Mouse (Mus musculus) urinary bladder, adult 2 months (tissue): Measurements from ENCODE around the gene Fubp3. TPM values are rescaled to one million over a fixed set of nuclear protein-coding genes. Genes with fewer than 3 reads are reported as not detected.
"Not testable (repeated sequence)": the region's sequence is repeated elsewhere in the genome, so short reads cannot be mapped to it uniquely, and the experiment has no call there.

Experiments
- DNase-seq: peaks from one replicate; pipeline ENCODE4 v3.0.0; 2022; ENCODE audit warnings: low spot score
- polyA plus RNA-seq: library from polyadenylated mRNA; depleted of rRNA; stranded (reverse); fragments of >200 nt; gene quantifications from 2 replicates; pipeline ENCODE4 v1.2.3, GENCODE M21; 2012; rRNA removed

The Fubp3 gene
- 23.9 and 32.4 TPM in 2 replicates for polyA plus RNA-seq

DNA sequence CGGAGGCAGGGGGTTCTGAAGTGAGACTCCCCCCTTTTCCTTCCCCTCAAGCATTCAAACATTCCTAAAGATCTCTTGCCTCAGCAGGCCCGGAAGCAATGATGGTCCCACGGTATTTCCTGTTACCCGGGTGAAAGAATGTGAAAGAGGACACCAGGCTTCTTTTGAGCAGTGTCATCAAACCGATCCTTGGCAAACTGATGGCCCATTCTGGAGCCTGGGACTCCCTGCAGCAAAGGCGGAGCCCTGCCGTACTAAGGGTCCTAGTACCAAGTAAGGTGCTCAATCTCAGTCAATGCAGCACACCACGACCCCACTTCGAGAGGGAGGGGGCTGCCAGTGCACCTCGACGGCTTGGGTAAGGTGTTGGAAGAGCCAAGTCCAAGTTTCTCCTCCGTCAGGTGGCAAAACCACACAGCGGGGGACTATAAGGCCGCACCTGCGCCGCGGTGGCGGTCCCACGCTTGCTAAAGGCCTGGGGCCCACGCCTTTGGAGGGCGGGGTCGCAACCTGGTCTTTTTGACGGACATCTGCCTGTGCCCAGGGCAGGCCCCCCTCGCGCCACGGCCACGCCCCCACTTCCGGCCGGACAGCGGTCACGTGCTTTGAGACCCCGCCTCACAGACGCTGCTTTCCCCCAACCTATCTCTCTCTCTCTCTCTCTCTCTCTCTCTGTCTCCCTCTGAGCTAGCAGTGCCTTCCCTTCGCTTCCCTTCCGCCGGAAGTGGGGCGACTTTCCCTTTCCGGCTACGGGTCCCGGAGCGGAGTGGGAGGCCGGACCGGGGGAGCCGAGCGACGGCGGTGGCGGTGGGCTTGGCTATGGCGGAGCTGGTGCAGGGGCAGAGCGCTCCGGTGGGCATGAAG, at the start of gene Fubp3:
TSS of gene Fubp3 (plus strand) at position 601 of the 864 bp plus-strand sequence.
- peak; percentile 83 for DNase-seq

DNA sequence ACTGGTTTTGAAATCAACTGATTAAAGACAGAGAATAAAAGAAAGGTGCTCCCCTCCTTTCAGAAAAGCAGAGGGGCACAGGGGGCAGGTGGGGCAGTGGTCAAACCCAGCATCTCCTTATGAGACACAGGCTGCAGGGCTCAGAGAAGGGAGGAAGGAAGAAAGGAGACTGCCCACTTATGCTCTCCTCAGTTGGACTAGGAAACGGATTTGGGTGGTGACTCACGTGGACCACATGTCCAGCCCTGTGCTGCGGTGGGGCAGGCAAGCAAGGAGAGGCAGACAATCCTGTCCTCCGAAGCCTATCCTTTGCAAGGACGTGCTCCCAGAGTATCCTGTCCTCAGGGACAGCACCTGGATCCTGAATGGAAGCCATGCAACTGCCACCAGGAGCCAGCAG, 47.8 kb upstream of the Fubp3 start:
- DNase-seq: no peak

DNA sequence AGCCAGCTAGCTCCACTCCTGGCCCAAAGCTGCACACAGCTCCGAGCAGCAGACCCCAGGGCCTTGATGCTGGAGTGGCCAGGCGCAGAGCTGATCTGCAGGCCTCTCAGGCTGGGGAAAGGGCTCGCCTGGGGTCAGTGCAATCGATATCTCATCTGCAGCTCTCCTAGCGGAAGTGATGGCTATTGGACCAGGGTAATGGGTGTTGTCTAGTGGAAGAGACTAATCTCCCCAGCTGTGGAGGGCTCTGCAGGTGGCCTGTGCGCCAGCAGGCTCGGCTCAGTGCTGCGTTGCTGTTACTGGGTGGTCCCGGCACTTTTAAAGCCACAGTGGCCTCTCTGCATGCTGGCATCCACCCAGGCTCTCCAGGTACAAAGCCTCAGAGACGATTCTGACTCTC, 46.7 kb upstream of the Fubp3 start:
- no peak for DNase-seq

DNA sequence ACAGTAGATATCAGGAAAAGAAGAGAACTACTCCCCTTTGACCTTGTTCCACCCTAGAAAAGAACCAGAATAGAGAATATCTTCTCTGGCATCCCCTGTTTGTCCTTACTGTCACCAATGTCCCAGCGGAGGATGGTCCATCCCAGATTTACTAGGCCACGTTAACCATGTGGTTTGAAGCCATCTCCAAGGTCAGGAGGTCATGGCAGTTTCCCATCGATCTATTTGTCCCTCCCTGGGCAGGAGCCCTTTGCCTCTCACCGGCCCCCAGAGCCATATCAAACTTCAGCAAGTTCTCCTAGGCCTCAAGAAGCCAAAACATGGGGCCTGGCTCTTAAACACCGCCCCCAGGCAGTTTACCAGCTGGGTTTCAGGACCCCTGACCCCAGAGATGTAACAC, 42.2 kb upstream of the Fubp3 start:
- no peak for DNase-seq

DNA sequence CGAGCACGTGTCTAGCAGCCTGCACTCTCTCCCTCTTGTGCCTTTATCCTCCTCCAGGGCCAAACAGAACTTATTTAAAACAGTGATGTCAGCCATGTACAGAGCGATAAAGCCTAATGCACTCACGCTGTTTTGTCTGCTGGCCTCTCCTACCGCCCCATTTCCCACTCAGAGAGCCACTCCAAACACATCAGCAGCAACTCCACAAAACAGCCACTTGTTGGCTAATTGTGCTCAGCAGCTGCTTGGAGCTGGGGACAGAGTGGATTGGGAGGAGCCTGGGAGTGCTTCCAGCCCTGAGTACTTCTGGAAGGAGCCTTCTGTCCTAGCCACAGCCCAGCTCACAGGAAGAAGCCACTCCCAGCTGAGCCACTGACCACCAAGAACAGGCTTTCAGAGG, 35.4 kb upstream of the Fubp3 start:
- no peak for DNase-seq

DNA sequence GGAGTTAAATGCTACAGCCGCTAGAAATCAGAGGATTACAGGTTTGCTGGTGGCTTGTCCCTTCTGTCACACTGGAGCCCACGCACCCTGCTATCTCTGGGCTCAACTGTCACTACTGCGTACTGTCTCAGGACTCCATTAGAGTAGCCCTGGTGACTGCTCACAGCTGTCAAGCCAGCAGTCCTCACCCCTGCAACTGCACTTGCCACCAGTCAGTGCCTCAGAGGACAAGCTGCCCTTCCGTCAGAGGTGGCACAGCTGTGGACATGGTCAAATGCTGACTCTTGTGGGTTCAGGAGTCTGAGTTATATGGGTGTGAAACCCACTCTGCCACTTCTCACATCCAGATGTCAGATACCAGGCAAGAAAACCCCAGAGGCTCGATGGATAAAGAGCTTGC, 33.7 kb upstream of the Fubp3 start:
- no peak for DNase-seq

DNA sequence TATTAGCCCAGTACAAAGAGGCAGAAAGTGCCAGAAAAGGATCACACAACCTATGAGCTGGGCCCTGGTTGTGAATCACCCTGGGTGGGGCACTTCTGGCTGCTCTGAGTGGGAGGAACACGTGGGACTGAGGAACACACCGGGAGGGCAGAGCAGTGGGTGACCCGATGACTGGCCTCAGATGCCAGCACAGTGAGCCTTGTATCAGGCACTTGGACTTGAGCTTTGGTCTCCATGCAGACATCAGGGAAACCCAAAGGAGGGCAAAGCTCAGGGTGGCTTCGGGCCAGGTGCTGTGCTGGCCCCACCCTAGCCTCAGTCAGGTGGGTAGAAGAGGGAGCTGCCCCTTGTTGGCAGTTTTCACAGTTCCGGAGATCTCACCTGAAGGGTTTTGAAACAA, 30.9 kb upstream of the Fubp3 start:
- DNase-seq: no peak

DNA sequence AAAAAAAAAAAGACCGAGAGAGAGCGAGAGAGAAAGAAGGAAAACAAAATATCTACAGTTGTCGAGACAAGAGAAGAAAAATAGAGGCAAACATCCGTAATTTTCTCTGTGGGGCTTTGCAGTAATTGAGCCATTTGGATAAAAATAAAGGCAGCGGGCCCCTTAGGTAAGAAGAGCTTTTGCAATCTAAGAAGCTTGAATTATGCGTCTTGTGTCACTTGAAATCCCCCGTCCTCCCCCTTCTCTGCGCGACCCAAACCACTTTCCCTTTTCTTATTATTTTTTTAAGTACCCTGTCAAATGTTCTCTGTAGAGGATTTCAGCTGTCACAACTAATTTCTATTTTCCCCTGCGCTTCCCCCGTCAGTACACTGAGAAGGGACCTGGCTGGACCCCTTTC, 24.7 kb upstream of the Fubp3 start:
- no peak for DNase-seq

DNA sequence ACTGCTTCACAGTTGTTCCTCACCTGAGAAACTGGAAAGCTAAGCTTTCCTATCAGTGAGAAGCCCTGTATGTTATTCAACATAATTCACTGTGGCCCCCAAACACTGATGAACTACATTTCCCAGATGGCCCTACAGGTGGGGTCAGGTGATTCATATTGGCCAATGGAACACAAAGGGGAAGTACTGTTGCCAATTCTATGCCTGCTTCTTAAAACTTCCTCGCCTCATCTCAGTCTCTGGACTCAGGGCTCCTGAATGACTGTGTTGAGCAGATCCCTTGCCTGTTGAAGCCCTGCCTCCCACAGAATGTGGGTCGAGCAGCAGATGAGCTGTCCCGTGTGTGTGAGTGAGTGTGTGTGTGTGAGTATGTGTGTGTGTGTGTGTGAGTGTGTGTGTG, 21.9 kb upstream of the Fubp3 start:
- DNase-seq: no peak

DNA sequence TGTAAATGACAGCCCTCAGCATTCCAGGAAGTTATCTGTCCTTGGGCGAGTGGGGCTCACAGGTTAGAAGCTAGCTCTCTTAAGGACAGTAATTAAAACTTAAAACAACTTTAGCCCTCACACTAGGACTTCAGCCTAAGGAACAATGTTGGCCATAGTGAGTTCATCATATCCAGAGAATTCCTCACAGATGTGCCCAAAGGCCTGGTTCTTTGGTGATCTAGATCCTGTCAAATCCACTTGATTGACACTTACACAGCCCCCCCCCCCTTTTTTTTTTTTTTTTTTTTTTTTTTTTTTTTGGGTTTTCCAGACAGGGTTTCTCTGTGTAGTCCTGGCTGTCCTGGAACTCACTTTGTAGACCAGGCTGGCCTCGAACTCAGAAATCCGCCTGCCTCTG, 21.1 kb upstream of the Fubp3 start:
- not testable (repeated sequence) for DNase-seq

DNA sequence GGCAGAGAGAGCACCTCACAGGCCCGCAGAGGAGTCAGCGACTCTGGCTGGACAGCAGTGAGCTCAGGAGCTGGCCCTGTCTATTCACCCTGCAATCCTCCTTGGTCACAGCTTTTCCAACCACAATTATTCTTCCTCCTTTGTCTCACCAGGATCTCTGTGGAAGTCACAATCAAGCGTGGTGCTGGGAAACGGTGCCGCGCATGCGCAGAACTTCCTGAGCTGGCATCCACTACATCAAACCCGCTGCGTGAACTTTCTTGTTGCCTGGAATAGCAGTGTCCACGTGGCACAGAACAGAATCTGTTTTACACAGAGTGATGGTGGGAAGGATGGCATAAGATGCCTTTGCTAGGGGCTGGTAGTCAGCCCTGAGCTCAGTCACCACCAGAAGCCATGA, 20.5 kb upstream of the Fubp3 start:
- DNase-seq: no peak

DNA sequence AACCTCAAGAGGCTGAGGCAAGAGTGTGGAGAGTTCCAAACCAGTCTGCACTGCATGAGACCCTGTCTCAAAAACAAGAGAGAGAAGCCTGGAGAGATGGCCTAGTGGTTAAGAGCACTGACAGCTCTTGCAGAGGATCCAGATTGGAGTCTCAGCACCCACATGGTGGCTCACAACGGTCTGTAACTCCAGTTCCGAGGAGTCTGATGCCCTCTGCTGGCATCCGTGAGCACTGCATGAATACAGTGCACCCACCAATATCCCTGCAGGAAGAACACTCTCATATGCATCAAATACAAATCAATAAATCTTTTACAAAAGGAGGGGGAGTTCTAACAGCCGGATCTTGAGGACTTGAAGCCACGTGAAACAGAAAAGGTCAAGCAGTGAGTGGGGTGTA, 17.8 kb upstream of the Fubp3 start:
- DNase-seq: no peak

DNA sequence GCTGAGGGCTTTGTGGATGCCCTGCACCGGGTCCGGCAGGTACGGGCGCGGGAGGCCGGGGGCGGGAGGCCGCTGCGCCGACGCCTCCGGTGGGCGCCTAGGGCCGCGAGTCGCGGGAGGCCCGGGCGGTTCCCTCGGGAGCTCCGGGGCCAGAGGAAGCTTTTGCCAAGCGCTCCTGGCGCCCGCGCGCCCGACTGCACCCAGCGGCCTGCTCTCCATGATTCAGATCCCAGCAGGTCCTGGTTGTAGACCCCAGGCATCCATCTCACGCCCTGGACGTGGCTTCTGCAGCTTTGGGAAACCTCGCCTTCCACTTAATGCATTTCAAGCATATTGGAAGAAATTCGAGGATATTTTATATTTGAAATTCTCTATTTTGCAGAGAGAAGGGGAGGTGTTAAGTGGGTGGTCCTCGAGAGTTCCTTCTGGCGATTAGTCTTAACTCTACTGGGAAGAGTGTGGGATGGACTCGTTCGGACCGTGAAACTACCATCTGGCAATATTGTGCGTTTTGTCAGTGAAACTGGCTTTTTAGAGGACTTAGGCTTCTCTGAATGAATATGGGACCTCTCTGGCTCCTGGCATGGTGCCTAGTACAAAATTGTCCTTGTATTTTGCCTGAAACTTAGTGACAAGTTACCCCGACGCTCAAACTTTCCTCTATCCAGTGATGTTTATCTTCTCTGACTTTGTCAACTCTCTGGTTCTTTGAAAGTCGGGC, 624 bp downstream of the Fubp3 start:
- DNase-seq: no peak

DNA sequence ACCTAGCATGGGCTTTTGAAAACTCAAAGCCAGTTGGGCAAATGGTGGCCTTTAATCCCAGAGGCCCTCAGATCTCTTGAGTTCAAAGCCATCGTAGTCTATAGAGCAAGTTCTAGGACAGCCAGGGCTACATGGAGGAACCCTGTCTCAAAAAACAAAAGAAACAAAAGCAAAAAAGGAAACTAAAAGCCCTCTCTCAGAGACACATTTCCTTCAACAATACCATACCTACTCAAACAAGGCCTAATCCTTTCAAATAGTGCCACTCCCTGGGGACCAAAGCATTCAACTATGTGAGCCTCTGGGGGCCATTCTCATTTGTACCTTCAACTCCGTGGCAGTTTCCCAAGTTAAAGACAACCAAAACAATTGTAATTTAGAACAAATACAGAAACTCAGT, 9.2 kb downstream of the Fubp3 start:
- no peak for DNase-seq

DNA sequence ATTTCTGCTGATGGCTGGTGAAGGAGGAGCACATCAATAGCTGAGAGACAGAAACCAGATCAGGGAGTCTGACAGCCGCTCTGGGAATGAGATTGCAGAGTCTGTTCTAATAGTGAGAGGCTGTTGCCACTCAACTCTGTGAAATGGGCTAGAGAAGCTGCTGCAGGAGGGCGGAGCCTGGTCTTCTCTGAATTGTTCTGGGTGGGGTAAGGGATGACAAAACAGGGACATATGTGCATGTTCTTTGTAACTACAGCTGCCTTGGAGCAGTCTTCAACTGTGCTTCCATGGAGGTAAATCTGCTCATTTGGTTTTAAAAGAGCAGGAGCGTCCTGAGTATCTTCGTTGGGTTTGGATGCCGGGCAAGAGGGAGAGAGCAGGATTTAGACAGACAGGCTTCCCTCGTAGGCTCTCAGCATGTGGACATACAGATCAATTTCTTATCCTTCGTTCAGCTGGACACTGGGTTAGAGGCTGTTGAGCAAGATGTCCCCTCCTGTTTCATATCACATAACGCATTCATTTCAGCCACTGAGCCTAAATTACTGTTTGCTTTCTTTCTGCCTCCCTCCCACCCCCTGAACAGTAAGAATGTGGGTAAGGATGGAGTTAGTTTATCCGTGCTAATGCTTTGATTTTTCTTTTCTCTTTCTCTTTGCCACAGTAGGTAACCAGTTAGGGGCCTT, 19.5 kb downstream of the Fubp3 start:
- no peak for DNase-seq

DNA sequence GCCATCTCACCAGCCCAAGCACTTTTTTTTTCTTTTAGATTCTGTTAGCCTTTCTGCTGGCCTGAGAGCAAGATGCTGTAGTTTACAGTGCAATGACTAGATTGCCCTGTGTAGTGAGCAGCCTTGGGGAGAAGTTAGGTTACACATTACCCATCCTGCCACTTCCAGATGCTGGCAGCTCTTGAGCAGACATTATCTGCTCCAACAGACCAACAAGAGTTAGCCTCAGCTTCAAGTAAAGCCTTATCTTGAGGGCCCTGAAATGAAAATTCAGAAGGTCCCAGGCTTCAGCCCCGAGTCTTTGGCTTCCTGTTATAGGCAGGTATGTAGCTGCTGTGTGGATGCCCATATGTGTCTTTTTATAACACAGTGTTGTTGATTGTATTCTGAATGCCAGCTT, 35.1 kb downstream of the Fubp3 start:
- DNase-seq: no peak

DNA sequence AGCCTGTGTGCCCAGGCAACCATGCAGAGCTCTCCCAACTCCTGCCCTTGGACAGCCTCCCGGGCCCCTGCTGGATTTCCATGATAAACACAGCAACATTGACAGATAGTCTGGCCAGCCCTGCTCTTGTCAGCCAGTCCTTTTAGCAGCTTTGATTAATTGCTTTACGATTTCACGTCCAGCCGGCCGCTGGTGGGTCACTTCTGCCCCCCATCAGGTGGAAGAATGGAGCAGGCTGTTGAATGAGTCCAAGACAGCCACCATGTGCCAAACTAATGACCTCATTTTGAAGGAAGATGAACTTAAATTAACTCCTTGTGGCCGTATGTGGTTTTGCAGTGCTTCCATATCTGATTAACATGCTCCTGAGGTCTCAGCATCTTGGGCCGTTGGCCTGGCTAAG, 37.4 kb downstream of the Fubp3 start:
- no peak for DNase-seq

DNA sequence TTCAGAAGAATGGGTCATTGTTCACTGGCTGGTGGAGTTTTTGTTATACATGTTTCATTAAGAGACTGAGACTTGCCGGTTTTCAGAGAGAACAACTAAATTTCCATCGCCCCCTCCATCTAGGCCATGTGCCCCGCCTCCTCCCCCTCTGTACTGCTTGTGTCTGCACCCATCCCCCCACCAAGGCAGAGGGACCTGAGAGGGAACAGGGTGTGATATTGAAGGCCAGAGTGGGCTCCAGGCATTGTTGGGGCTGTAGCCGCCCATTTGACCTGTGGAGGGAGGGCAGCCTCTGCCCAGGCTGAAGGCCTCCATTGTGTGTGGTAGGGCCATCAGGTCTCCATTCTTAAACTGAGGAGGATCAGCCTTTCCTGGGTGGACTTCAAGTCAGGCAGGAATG, 38.5 kb downstream of the Fubp3 start:
- no peak for DNase-seq

DNA sequence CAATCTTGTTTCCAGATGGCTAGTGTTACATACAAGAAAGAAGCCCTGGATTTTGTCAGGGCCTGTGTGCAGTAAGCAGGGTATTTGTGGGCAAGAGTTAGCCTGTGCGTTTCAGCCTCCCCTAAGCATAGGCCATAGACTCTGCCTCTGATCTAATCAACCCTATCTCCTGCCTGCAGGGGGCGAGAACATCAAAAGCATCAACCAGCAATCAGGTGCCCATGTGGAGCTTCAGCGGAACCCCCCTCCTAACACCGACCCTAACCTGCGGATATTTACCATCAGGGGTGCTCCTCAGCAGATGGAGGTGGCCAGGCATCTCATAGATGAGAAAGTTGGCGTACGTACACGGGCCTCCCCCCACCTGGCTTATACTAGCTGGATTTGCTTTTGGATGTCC, 38.9 kb downstream of the Fubp3 start:
- DNase-seq: no peak

DNA sequence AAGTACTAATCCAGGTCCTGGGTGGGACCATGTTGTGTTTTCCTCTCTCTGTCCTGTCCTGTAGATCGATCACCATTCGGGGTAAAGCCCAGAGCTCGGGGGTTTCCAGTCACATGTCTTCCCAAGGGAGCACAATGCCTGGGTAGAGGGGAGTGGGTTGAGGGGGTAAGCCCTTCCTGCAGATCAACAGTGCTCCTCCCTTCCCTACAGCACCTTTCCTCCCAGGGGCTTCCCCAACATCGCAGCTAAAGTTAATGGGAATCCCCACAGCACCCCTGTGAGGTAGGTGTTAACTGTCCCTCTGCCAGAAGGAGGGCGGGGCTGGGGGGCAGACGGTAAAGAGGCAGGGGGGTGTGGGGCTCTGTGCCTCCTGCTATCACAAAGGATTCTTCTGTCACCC, 40.2 kb downstream of the Fubp3 start:
- DNase-seq: no peak

DNA sequence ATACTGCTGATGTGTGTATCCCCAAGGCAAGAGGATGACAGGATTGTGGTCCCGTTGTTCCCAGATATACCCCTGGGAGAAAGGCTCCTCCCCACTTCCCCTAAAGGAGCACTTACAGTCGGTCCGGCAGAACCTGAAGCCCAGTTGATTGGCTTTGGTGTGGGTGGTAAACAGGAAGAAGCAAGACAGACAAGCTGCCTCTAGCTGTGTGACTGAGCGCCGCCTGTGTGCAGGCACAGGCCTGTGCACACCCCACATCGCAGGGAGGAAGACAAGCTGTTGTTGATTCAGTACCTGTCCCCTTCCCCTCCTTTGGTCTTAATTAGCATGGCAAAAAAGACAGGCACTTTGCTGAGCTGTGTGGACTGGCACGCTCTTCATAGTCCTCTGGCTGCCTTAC, 41.3 kb downstream of the Fubp3 start:
- no peak for DNase-seq

DNA sequence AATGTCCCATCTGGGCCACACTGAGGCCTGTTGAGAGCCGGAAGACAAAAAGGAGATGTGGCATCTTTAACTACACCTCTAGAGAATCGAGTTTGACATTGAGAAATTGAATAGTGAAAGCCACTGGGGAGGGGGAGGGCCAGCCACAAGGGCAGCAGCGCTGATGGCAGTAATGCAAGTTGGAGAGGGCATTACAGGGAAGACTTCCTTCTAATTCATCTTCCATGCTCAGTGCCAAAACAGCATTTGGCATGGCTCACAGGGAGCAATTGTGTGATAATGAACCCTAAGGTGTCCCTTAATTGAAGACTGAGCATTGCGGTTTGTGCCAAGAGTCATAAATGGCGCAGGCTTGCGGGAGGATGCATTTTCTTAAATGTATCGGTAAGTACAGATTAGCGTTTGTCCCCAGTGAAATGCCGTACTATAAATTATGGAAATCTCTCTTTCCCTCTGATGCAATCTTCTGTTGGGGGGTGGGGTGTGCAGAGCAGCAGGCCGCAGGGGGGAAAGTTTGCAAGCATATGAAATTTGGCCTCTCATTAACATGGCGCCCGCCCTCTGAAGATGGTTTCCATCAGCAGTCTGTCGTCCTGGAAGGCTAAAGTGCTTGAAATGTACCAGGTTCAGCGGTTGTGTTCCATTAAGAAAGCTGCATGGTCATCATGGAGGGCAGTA, 46.2 kb downstream of the Fubp3 start:
- no peak for DNase-seq
